Mouse (Mus musculus) monocyte, adult 5-6 weeks (primary cell): ENCODE measurements at regions not wholly inside any gene's neighbourhood (a gene's known extent, or its start where the extent isn't known, plus 50 kb on each side); places are given as distances from the start of the nearest gene placed in this dataset.

Experiments used
- ATAC-seq: fragments of 153-309, 156-312 bp; replicated peaks from 2 replicates; pipeline ENCODE4 v1.8.0; 2017; ENCODE audit warnings: mild to moderate bottlenecking; ENCODE audit not compliant: low TSS enrichment, insufficient number of reproducible peaks, severe bottlenecking, poor library complexity, low FRiP score

- no peak for ATAC-seq
Measured at GRCm38 (mm10) chr14:25173281-25173680, 285.7 kb upstream of the Zmiz1 start.

GRCm38 (mm10) chr14:25173873-25174272, 285.1 kb upstream of the Zmiz1 start:
- ATAC-seq = no peak

- no peak for ATAC-seq
Measured at GRCm38 (mm10) chr14:25174402-25174801, 284.6 kb upstream of the Zmiz1 start.

GRCm38 (mm10) chr14:25176206-25176605, 282.8 kb upstream of the Zmiz1 start:
- ATAC-seq = no peak

- no peak for ATAC-seq
Measured at GRCm38 (mm10) chr14:25180126-25180525, 278.9 kb upstream of the Zmiz1 start.

- ATAC-seq = no peak
Measured at GRCm38 (mm10) chr14:25181406-25181805, 277.6 kb upstream of the Zmiz1 start.

- no peak for ATAC-seq
Measured at GRCm38 (mm10) chr14:25184042-25184441, 274.9 kb upstream of the Zmiz1 start.

GRCm38 (mm10) chr14:25184875-25185274, 274.1 kb upstream of the Zmiz1 start:
- ATAC-seq = no peak

GRCm38 (mm10) chr14:25185556-25185958, 273.4 kb upstream of the Zmiz1 start:
- ATAC-seq = no peak

- no peak for ATAC-seq
Measured at GRCm38 (mm10) chr14:25185959-25186771, 272.8 kb upstream of the Zmiz1 start.

- ATAC-seq = no peak
Measured at GRCm38 (mm10) chr14:25187715-25188114, 271.3 kb upstream of the Zmiz1 start.

GRCm38 (mm10) chr14:25189256-25189655, 269.7 kb upstream of the Zmiz1 start:
- no peak for ATAC-seq

- ATAC-seq = no peak
Measured at GRCm38 (mm10) chr14:25190680-25191270, 268.2 kb upstream of the Zmiz1 start.

- ATAC-seq = no peak
Measured at GRCm38 (mm10) chr14:25196820-25197219, 262.2 kb upstream of the Zmiz1 start.

GRCm38 (mm10) chr14:25199900-25200299, 259.1 kb upstream of the Zmiz1 start:
- ATAC-seq = no peak

- ATAC-seq = no peak
Measured at GRCm38 (mm10) chr14:25200656-25201179, 258.3 kb upstream of the Zmiz1 start.

- ATAC-seq = no peak
Measured at GRCm38 (mm10) chr14:25202312-25202711, 256.7 kb upstream of the Zmiz1 start.

- ATAC-seq = no peak
Measured at GRCm38 (mm10) chr14:25204091-25204490, 254.9 kb upstream of the Zmiz1 start.

- no peak for ATAC-seq
Measured at GRCm38 (mm10) chr14:25206855-25207254, 252.1 kb upstream of the Zmiz1 start.

GRCm38 (mm10) chr14:25207422-25207821, 251.6 kb upstream of the Zmiz1 start:
- no peak for ATAC-seq
